Mouse (Mus musculus): ENCODE results near the gene Hsbp1.

DNA sequence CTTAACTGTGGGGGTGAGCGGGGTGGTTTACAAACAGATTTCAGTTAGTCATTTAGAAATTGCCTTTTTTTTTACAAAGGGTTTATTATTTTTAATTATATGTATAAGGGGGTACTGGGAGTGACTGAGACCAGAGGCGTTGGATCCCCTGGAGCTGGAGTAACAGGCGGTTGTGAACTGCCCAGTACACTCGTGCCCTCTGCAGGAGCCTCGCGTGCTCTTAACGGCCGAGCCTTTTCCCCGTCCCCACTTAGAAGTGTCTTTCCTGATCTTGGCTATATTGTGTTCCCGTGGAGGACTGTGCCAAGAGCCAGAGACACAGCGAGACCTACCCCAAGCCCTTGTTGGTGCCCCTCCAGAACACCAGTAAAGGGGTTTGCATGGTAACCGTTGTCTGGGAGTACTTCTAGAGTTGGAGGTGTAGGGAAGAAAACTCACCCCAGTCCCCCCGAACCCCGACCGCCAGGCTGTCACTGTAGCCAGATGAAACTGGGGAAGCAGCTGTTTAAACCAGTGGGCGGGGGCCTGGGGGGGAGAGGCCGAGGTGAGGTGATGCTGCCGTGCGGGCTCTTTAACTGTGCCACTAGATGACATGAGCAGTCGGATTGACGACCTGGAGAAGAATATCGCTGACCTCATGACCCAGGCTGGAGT is 868 bp downstream of the Hsbp1 start:
- TF ChIP-seq POLR2A (IDR thresholded peaks at IDR 0.05; ENCODE audit: control insufficient read depth, extremely low read depth, insufficient read depth, low read length, poor library complexity) (no peak), CTCF (IDR thresholded peaks at IDR 0.05; ENCODE audit: borderline replicate concordance, control insufficient read depth, extremely low read depth, insufficient read depth, low read length, poor library complexity) (no peak)
